Mouse (Mus musculus) forebrain, postnatal 0 days (tissue): ENCODE measurements around the gene Iqck. TPM values are rescaled to one million over a fixed set of nuclear protein-coding genes. Genes with fewer than 3 reads are reported as not detected.

ENCODE experiments used
- ATAC-seq: fragments of 200-750 bp; cut with Nextera tagmentation; 2 replicates; pipeline ENCODE4 v1.8.0; 2017; ENCODE audit warnings: mild to moderate bottlenecking, moderate library complexity
- DNase-seq: peaks from one replicate; pipeline ENCODE4 v3.0.0-alpha.2; 2015
- H3K27ac ChIP-seq: fragments of 300-500 bp; sonication (generic); 2 replicates; pipeline ENCODE4 v1.5.1; 2014; ENCODE audit warnings: low read depth, mild to moderate bottlenecking, antibody characterized with exemption, low read length, moderate library complexity, mixed read lengths
- H3K27me3 ChIP-seq: fragments of 300-500 bp; sonication (generic); 2 replicates; pipeline ENCODE4 v1.6.1; 2014; ENCODE audit warnings: mild to moderate bottlenecking, low read length, mixed read lengths; ENCODE audit not compliant: insufficient read depth
- H3K36me3 ChIP-seq: fragments of 300-500 bp; sonication (generic); 2 replicates; pipeline ENCODE4 v1.6.1; 2014; ENCODE audit warnings: mild to moderate bottlenecking, moderate library complexity; ENCODE audit not compliant: insufficient read depth
- H3K4me1 ChIP-seq: fragments of 300-500 bp; sonication (generic); 2 replicates; pipeline ENCODE4 v1.6.1; 2014; ENCODE audit warnings: antibody characterized with exemption; ENCODE audit not compliant: insufficient read depth
- H3K4me2 ChIP-seq: fragments of 300-500 bp; sonication (generic); 2 replicates; pipeline ENCODE4 v1.6.1; 2014; ENCODE audit warnings: low read depth, mild to moderate bottlenecking, moderate library complexity
- H3K4me3 ChIP-seq: fragments of 300-500 bp; sonication (generic); 2 replicates; pipeline ENCODE4 v1.5.1; 2014; ENCODE audit warnings: low read depth, low read length, mixed read lengths
- H3K9ac ChIP-seq: fragments of 300-500 bp; sonication (generic); 2 replicates; pipeline ENCODE4 v1.6.1; 2014; ENCODE audit warnings: mild to moderate bottlenecking
- H3K9me3 ChIP-seq: fragments of 300-500 bp; sonication (generic); 2 replicates; pipeline ENCODE4 v1.6.1; 2016; ENCODE audit warnings: low read length
- CTCF ChIP-seq: sonication (generic); IDR thresholded peaks from 2 replicates; pipeline ENCODE4 v1.5.1; 2016; ENCODE audit warnings: antibody characterized with exemption, control low read depth, low read depth
- WGBS: fragments of 180-500 bp; shearing (Covaris S2); extraction: QIAGEN DNeasy Blood & Tissue Kit; methylation state at CpG from one replicate; pipeline ENCODE4 v1.1.7; 2014; 5-methylcytosine and 5-hydroxymethylcytosine counted together
- polyA plus RNA-seq: library from polyadenylated mRNA; unstranded; fragments of >200 nt; fragmentation: Nextera tagmentation; extraction: Ambion mirVana; gene quantifications from 2 replicates; pipeline ENCODE4 v1.2.1, GENCODE M21; 2015
- total RNA-seq: library from RNA; depleted of rRNA; stranded (reverse); fragments of >200 nt; gene quantifications from 2 replicates; pipeline ENCODE4 v1.2.3, GENCODE M21; 2014

Iqck gene
- total and polyA plus RNA-seq, 2 experiments from 2014 or later: 6.2 to 7.1 TPM

GRCm38 (mm10) chr7:118992623-118993405 is 137.3 kb downstream of the Iqck start:
- Histone ChIP-seq H3K9ac (peak overlapping the region; percentile 35), H3K9me3 (no peaks in the 10 kb centered on the region), H3K4me3 (peak overlapping the region; percentile 49), H3K36me3 (no peaks in the 10 kb centered on the region), H3K27me3 (no peaks in the 10 kb centered on the region), H3K4me1 (peaks cover 46% of the 10 kb centered on the region), H3K4me2 (peak overlapping the region; percentile 69), H3K27ac (peak overlapping the region; percentile 74)
- DNase-seq (peak; percentile 52), ATAC-seq (peak; percentile 17; the same call in 1 of the 2 replicates)
- WGBS: 13% methylated on average over 13 of the region's 13 CpGs
- no peak for TF ChIP-seq CTCF

- Histone ChIP-seq H3K36me3 (no peaks in the 10 kb centered on the region), H3K9me3 (no peaks in the 10 kb centered on the region), H3K9ac (peak overlapping the region; percentile 54), H3K27ac (peak overlapping the region; percentile 74), H3K27me3 (no peaks in the 10 kb centered on the region), H3K4me3 (peak overlapping the region; percentile 49), H3K4me2 (peak overlapping the region; percentile 69), H3K4me1 (peaks cover 46% of the 10 kb centered on the region)
- WGBS: under 1% methylated on average over 26 of the region's 26 CpGs
- DNase-seq: peak; percentile 47
- no peak for TF ChIP-seq CTCF
- no peak for ATAC-seq
Measured at GRCm38 (mm10) chr7:118993597-118994230, 138.2 kb downstream of the Iqck start.

GRCm38 (mm10) chr7:118994231-118994842 is 138.8 kb downstream of the Iqck start:
- H3K27me3 ChIP-seq: no peaks in the 10 kb centered on the region
- no peak for TF ChIP-seq CTCF
- H3K9ac ChIP-seq: peak overlapping the region; percentile 54
- peak overlapping the region; percentile 74 for H3K27ac ChIP-seq
- peak overlapping the region; percentile 49 for H3K4me3 ChIP-seq
- H3K4me2 ChIP-seq: peak overlapping the region; percentile 69
- DNase-seq (no peak), ATAC-seq (no peak)
- peaks cover 46% of the 10 kb centered on the region for H3K4me1 ChIP-seq
- H3K36me3 ChIP-seq: no peaks in the 10 kb centered on the region
- WGBS: under 1% methylated on average over 21 of the region's 21 CpGs
- no peaks in the 10 kb centered on the region for H3K9me3 ChIP-seq

- TF ChIP-seq CTCF: peak; percentile 11; the same call in 1 of the 2 replicates
- ATAC-seq: peak; percentile 78
- no peaks in the 10 kb centered on the region for H3K27me3 ChIP-seq
- H3K4me1 ChIP-seq: peaks cover 42% of the 10 kb centered on the region
- H3K4me3 ChIP-seq: peak within 1 kb of the TSS; percentile 49
- H3K4me2 ChIP-seq: peak within 1 kb of the TSS; percentile 69
- 8% methylated on average over 42 of the region's 44 CpGs for WGBS
- peak within 1 kb of the TSS; percentile 54 for H3K9ac ChIP-seq
- H3K9me3 ChIP-seq: no peaks in the 10 kb centered on the region
- peak within 1 kb of the TSS; percentile 74 for H3K27ac ChIP-seq
- H3K36me3 ChIP-seq: no peaks in the 10 kb centered on the region
- DNase-seq: peak; percentile 80
Measured at GRCm38 (mm10) chr7:118995007-118995406, 139.5 kb downstream of the Iqck start, which contains the start of gene Gprc5b. Gene Gprc5b (minus strand): TSS chr7:118995211.

- no peaks in the 10 kb centered on the region for H3K27me3 ChIP-seq
- peak overlapping the region; percentile 54; the same call in 1 of the 2 replicates for H3K9ac ChIP-seq
- peak overlapping the region; percentile 49 for H3K4me3 ChIP-seq
- H3K27ac ChIP-seq: no peak overlapping the region
- H3K36me3 ChIP-seq: no peaks in the 10 kb centered on the region
- no peak for TF ChIP-seq CTCF
- ATAC-seq: no peak
- peak overlapping the region; percentile 69 for H3K4me2 ChIP-seq
- WGBS: 7% methylated on average over 14 of the region's 14 CpGs
- no peaks in the 10 kb centered on the region for H3K9me3 ChIP-seq
- peak; percentile 34 for DNase-seq
- peaks cover 37% of the 10 kb centered on the region for H3K4me1 ChIP-seq
Measured at GRCm38 (mm10) chr7:118995671-118996070, 140.1 kb downstream of the Iqck start.

- H3K27me3 ChIP-seq: no peaks in the 10 kb centered on the region
- TF ChIP-seq CTCF: peak; percentile 100
- 8% methylated on average over 13 of the region's 13 CpGs for WGBS
- H3K27ac ChIP-seq: no peak overlapping the region
- peaks cover 31% of the 10 kb centered on the region for H3K4me1 ChIP-seq
- ATAC-seq: peak; percentile 38
- no peaks in the 10 kb centered on the region for H3K36me3 ChIP-seq
- no peaks in the 10 kb centered on the region for H3K9me3 ChIP-seq
- H3K9ac ChIP-seq: no peak overlapping the region
- peak; percentile 89 for DNase-seq
- no peak overlapping the region for H3K4me3 ChIP-seq
- peak overlapping the region; percentile 69 for H3K4me2 ChIP-seq
Measured at GRCm38 (mm10) chr7:118996137-118996837, 140.7 kb downstream of the Iqck start.
